Mouse (Mus musculus) cortical plate, adult 2 months (tissue): ENCODE data around the gene Omp.

Source experiments
- CTCF ChIP-seq: fragments of 200-500 bp; IDR thresholded peaks from 2 replicates; pipeline ENCODE4 v1.5.1; 2011; ENCODE audit warnings: mild to moderate bottlenecking, control low read depth, low read length; ENCODE audit not compliant: insufficient read depth; ENCODE audit errors: extremely low read depth
- POLR2A ChIP-seq: fragments of 200-500 bp; IDR thresholded peaks from 2 replicates; pipeline ENCODE4 v1.6.1; 2011; ENCODE audit warnings: mild to moderate bottlenecking, low read length, control low read depth; ENCODE audit not compliant: insufficient read depth; ENCODE audit errors: extremely low read depth

GRCm38 (mm10) chr7:98097557-98097956, 47.7 kb downstream of the Omp start:
- no peak for TF ChIP-seq POLR2A
- TF ChIP-seq CTCF: no peak
